In the genomic region with DNA sequence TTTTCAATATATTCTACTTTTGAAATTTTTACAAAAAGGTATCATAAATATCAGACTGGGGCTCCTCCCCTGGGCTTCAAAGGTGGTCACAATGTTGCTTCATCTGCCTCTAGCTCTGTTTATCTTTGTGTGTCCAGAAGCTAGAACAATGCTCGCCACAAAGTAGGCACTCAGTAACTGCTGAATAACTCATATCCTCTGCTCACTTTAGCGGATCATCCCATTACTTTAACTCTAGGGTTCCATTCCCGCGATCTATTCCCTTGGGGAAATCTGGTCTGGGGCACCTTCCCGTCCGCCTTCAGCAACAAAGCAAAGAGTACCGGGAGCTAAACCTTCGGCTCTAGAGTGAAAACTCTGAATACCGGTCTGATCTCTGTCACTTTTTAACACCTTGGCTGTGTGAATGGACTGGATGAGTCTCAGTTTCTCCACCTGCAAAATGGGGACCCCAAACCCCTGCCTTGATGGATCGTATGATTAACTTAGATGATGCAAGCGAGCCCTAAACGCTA, we compare ENCODE assay signal across 8 mouse cellular contexts. TPM values are rescaled to one million over a fixed set of nuclear protein-coding genes. Genes with fewer than 3 reads are reported as not detected.
DNase-seq lines count a peak whose midpoint lies in the region; ATAC-seq and TF ChIP-seq lines count a peak whose summit lies in the region.

No protein-coding gene starts in this region.

- TF ChIP-seq POLR2A in myocyte (IDR thresholded peaks at IDR 0.05; ENCODE audit: insufficient read length, low read depth): no peak

- peaks cover 35% of the 10 kb centered on the region for H3K36me3 ChIP-seq in kidney, embryonic 15.5 days
- peaks cover 18% of the 10 kb centered on the region for H3K36me3 ChIP-seq in intestine, embryonic 15.5 days
- peaks cover 15% of the 10 kb centered on the region for H3K36me3 ChIP-seq in myocyte (ENCODE audit: control insufficient read depth, insufficient read depth)

- DNase-seq in kidney, postnatal 25 days: no peak
- peak; percentile 22 for DNase-seq in c-Kit-positive CD71-positive TER-119-positive erythroid progenitor cells, embryonic 14.5 days (ENCODE audit: low spot score)
- no peak for DNase-seq in retina, embryonic 14.5 days (ENCODE audit: low spot score)
- DNase-seq in adrenal gland, postnatal 10 days: no peak
- no peak for DNase-seq in ovary, postnatal 36 days (ENCODE audit: low spot score)

- WGBS in kidney, embryonic 15.5 days: 1% methylated on average over 12 of the region's 12 CpGs
- WGBS in intestine, embryonic 15.5 days: under 1% methylated on average over 12 of the region's 12 CpGs

- H3K4me3 ChIP-seq in kidney, embryonic 15.5 days (replicated peaks): peak overlapping the region; percentile 79
- H3K4me3 ChIP-seq in intestine, embryonic 15.5 days (replicated peaks): peak overlapping the region; percentile 67
- peak overlapping the region; percentile 75 for H3K4me3 ChIP-seq in myocyte

- H3K4me2 ChIP-seq in kidney, embryonic 15.5 days: peak overlapping the region; percentile 56
- peak overlapping the region; percentile 65 for H3K4me2 ChIP-seq in intestine, embryonic 15.5 days (replicated peaks)
- H3K4me2 ChIP-seq in myocyte (ENCODE audit: low read depth): peak overlapping the region; percentile 71

- peaks cover 12% of the 10 kb centered on the region for H3K4me1 ChIP-seq in kidney, embryonic 15.5 days
- peaks cover 6% of the 10 kb centered on the region for H3K4me1 ChIP-seq in intestine, embryonic 15.5 days (replicated peaks)

- peaks cover 17% of the 10 kb centered on the region for H3K79me2 ChIP-seq in myocyte (ENCODE audit: control insufficient read depth, insufficient read depth)

- peak overlapping the region; percentile 75 for H3K9ac ChIP-seq in kidney, embryonic 15.5 days
- H3K9ac ChIP-seq in intestine, embryonic 15.5 days: peak overlapping the region; percentile 79

- H3K27ac ChIP-seq in kidney, embryonic 15.5 days: peak overlapping the region; percentile 98
- H3K27ac ChIP-seq in intestine, embryonic 15.5 days: peak overlapping the region; percentile 91; the same call in 1 of the 2 replicates

- H3K9me3 ChIP-seq in kidney, embryonic 15.5 days (replicated peaks): no peaks in the 10 kb centered on the region
- no peaks in the 10 kb centered on the region for H3K9me3 ChIP-seq in intestine, embryonic 15.5 days

- no peak for ATAC-seq in kidney, embryonic 15.5 days (replicated peaks; ENCODE audit: low FRiP score)
- no peak for ATAC-seq in intestine, embryonic 15.5 days

- peak overlapping the region; percentile 77 for H3ac ChIP-seq in myocyte (ENCODE audit: control insufficient read depth, insufficient read length)

- no peaks in the 10 kb centered on the region for H3K27me3 ChIP-seq in kidney, embryonic 15.5 days
- H3K27me3 ChIP-seq in intestine, embryonic 15.5 days (replicated peaks): no peaks in the 10 kb centered on the region
- no peaks in the 10 kb centered on the region for H3K27me3 ChIP-seq in myocyte (ENCODE audit: control insufficient read depth, insufficient read depth, insufficient read length)

TF ChIP-seq in myocyte, 11 proteins besides CTCF, POLR2A, EP300 and RAD21:
- TF ChIP-seq SRF (IDR thresholded peaks at IDR 0.05; ENCODE audit: control insufficient read depth, insufficient read length, low read depth): no peak
- peak; percentile 53; the same call in 1 of the 2 replicates for TF ChIP-seq CEBPB (IDR thresholded peaks at IDR 0.05; ENCODE audit: insufficient read depth, poor library complexity, severe bottlenecking)
TF ChIP-seq in myocyte: peak in this region for 1.

RNA-seq across cellular contexts. Expression of a gene that starts 0.8 kb away (rescaled TPM):
- 39.5 and 40.8 TPM in 2 replicates for polyA plus RNA-seq in kidney, embryonic 15.5 days (2015; fragmentation: Nextera tagmentation; extraction: Ambion mirVana)
- polyA plus RNA-seq in intestine, embryonic 15.5 days (2015; fragmentation: Nextera tagmentation; extraction: Ambion mirVana): 24.7 and 25.2 TPM in 2 replicates
- polyA plus RNA-seq in myocyte (2012; fragmentation: generic; extraction: Trizol): 66.6 TPM
- total RNA-seq in adrenal gland, postnatal 10 days (2021): 10 to 100 TPM; 34.6 to 47.5 TPM

RNA-seq across cellular contexts. Expression of a gene that starts 44.3 kb away (rescaled TPM):
- polyA plus RNA-seq in kidney, embryonic 15.5 days (2015; fragmentation: Nextera tagmentation; extraction: Ambion mirVana): 8.8 and 9.8 TPM in 2 replicates
- 7.5 and 8.2 TPM in 2 replicates for polyA plus RNA-seq in intestine, embryonic 15.5 days (2015; fragmentation: Nextera tagmentation; extraction: Ambion mirVana)
- polyA plus RNA-seq in myocyte (2012; fragmentation: generic; extraction: Trizol): 45.1 TPM
- total RNA-seq in adrenal gland, postnatal 10 days (2021): 10 to 100 TPM; 30.5 to 32.0 TPM
